Mouse (Mus musculus) kidney, adult 2 months (tissue): ENCODE results near the gene Map4k5.

Source experiments
- CTCF ChIP-seq: fragments of 200-500 bp; conservative IDR thresholded peaks from 2 replicates; pipeline ENCODE4 v1.5.1; 2011; ENCODE audit warnings: low read depth, mild to moderate bottlenecking, control low read depth, low read length, moderate library complexity, mixed read lengths; ENCODE audit not compliant: insufficient read depth, insufficient read length
- POLR2A ChIP-seq: fragments of 200-500 bp; IDR thresholded peaks from one replicate; pipeline ENCODE4 v1.6.1; 2011; ENCODE audit warnings: low read depth, low read length, control low read depth

GRCm38 (mm10) chr12:69812986-69813385 lies 80.0 kb downstream of the Map4k5 start:
- no peak for TF ChIP-seq CTCF
- no peak for TF ChIP-seq POLR2A
